Mouse (Mus musculus) kidney, postnatal 4 days (tissue): ENCODE results near the gene Mrpl47.
"Not testable (repeated sequence)": the region's sequence is repeated elsewhere in the genome, so short reads cannot be mapped to it uniquely, and the experiment has no call there.

Source experiments
- DNase-seq, 2 experiments: peaks; one replicate each; pipeline ENCODE4 v3.0.0; 2021; ENCODE audit warnings: mixed read lengths in 2 of 2

Gene Mrpl47

GRCm38 (mm10) chr3:32705647-32706348 is 31.6 kb downstream of the Mrpl47 start, which contains the start of gene Actl6a:
Gene Actl6a, plus strand, starts transcription at chr3:32706298.
- not testable (repeated sequence) for DNase-seq

- not testable (repeated sequence) for DNase-seq
Measured at GRCm38 (mm10) chr3:32704632-32705031, 32.8 kb downstream of the Mrpl47 start.

GRCm38 (mm10) chr3:32704021-32704420 is 33.4 kb downstream of the Mrpl47 start:
- DNase-seq = not testable (repeated sequence)

GRCm38 (mm10) chr3:32698228-32698863 is 39.1 kb downstream of the Mrpl47 start:
- DNase-seq = peak; percentile 93 to 94

GRCm38 (mm10) chr3:32695583-32695980 is 41.8 kb downstream of the Mrpl47 start:
- DNase-seq = no peak

- no peak for DNase-seq
Measured at GRCm38 (mm10) chr3:32694737-32695582, 42.4 kb downstream of the Mrpl47 start.

- no peak for DNase-seq
Measured at GRCm38 (mm10) chr3:32694211-32694610, 43.2 kb downstream of the Mrpl47 start.

GRCm38 (mm10) chr3:32691841-32692240 is 45.6 kb downstream of the Mrpl47 start:
- DNase-seq = no peak

- no peak for DNase-seq
Measured at GRCm38 (mm10) chr3:32690901-32691300, 46.5 kb downstream of the Mrpl47 start.

GRCm38 (mm10) chr3:32690008-32690407 is 47.4 kb downstream of the Mrpl47 start:
- no peak for DNase-seq

- DNase-seq = no peak
Measured at GRCm38 (mm10) chr3:32689567-32689999, 47.8 kb downstream of the Mrpl47 start.

- no peak for DNase-seq
Measured at GRCm38 (mm10) chr3:32687156-32687555, 50.2 kb downstream of the Mrpl47 start.

- no peak for DNase-seq
Measured at GRCm38 (mm10) chr3:32686537-32686936, 50.9 kb downstream of the Mrpl47 start.

- no peak for DNase-seq
Measured at GRCm38 (mm10) chr3:32684631-32685030, 52.8 kb downstream of the Mrpl47 start.

- no peak for DNase-seq
Measured at GRCm38 (mm10) chr3:32682910-32683531, 54.4 kb downstream of the Mrpl47 start.

- DNase-seq = no peak
Measured at GRCm38 (mm10) chr3:32676393-32676792, 61.0 kb downstream of the Mrpl47 start.
